Mouse (Mus musculus) cerebellum, adult 2 months (tissue): ENCODE data around the gene Alx3. TPM values are rescaled to one million over a fixed set of nuclear protein-coding genes. Genes with fewer than 3 reads are reported as not detected.

Experiments used
- DNase-seq, 2 experiments: peaks; one replicate each; pipeline ENCODE4 v3.0.0; 2021
- H3K27ac ChIP-seq: fragments of 200-500 bp; 2 replicates; pipeline ENCODE4 v1.5.1; 2012; ENCODE audit warnings: low read length, control low read depth, inconsistent platforms; ENCODE audit not compliant: insufficient read depth
- H3K27me3 ChIP-seq: fragments of 200-500 bp; 2 replicates; pipeline ENCODE4 v1.6.1; 2012; ENCODE audit warnings: inconsistent platforms, mild to moderate bottlenecking, low read length, moderate library complexity; ENCODE audit not compliant: control insufficient read depth, insufficient read depth
- H3K4me1 ChIP-seq: fragments of 200-500 bp; 2 replicates; pipeline ENCODE4 v1.6.1; 2011; ENCODE audit warnings: low read length; ENCODE audit not compliant: control insufficient read depth, insufficient read depth
- H3K4me3 ChIP-seq: fragments of 200-500 bp; replicated peaks from 2 replicates; pipeline ENCODE3; 2011; ENCODE audit warnings: mild to moderate bottlenecking, low read depth, low read length, control low read depth; ENCODE audit not compliant: insufficient read depth
- CTCF ChIP-seq: fragments of 200-500 bp; IDR thresholded peaks from 2 replicates; pipeline ENCODE4 v1.5.1; 2011; ENCODE audit warnings: low read depth, mild to moderate bottlenecking, control low read depth, low read length, moderate library complexity, borderline replicate concordance; ENCODE audit not compliant: insufficient read depth
- POLR2A ChIP-seq: fragments of 200-500 bp; IDR thresholded peaks from 2 replicates; pipeline ENCODE4 v1.6.1; 2011; ENCODE audit warnings: low read length, control low read depth, borderline replicate concordance; ENCODE audit not compliant: insufficient read depth
- WGBS: fragments of 180-500 bp; shearing (Covaris S2); methylation state at CpG from one replicate; pipeline ENCODE4 v1.1.7; 2018; 5-methylcytosine and 5-hydroxymethylcytosine counted together
- polyA plus RNA-seq: library from polyadenylated mRNA; depleted of rRNA; stranded (reverse); fragments of >200 nt; gene quantifications from 2 replicates; pipeline ENCODE4 v1.2.3, GENCODE M21; 2012

The Alx3 gene
- polyA plus RNA-seq, 1 experiment: 0.08 TPM

- Histone ChIP-seq H3K4me1 (no peaks in the 10 kb centered on the region; the same call in 1 of the 2 replicates), H3K4me3 (peak within 1 kb of the TSS; percentile 63), H3K27me3 (no peaks in the 10 kb centered on the region), H3K27ac (peak within 1 kb of the TSS; percentile 72)
- TF ChIP-seq POLR2A: no peak
- no peak for TF ChIP-seq CTCF
- peak in 1 of 2 experiments; percentile 63 for DNase-seq
- 1% methylated on average over 48 of the region's 48 CpGs for WGBS
Observed at GRCm38 (mm10) chr3:107630682-107631522, 36.1 kb downstream of the Alx3 start, which contains the start of gene Gm10961. Gm10961 (plus strand) TSS chr3:107631322.

GRCm38 (mm10) chr3:107631523-107631958 is 36.7 kb downstream of the Alx3 start, which contains the start of gene Strip1:
Strip1 (minus strand) TSS chr3:107631694.
- peak; percentile 94 to 96 for DNase-seq
- Histone ChIP-seq H3K27ac (peak within 1 kb of the TSS; percentile 72), H3K4me3 (peak within 1 kb of the TSS; percentile 63), H3K4me1 (no peaks in the 10 kb centered on the region; the same call in 1 of the 2 replicates), H3K27me3 (no peaks in the 10 kb centered on the region)
- WGBS: under 1% methylated on average over 35 of the region's 35 CpGs
- TF ChIP-seq CTCF (no peak), POLR2A (peak; percentile 88; the same call in 1 of the 2 replicates)

- Histone ChIP-seq H3K27ac (no peak overlapping the region), H3K27me3 (no peaks in the 10 kb centered on the region), H3K4me1 (no peaks in the 10 kb centered on the region; the same call in 1 of the 2 replicates), H3K4me3 (no peak overlapping the region)
- 95% methylated on average over 4 of the region's 4 CpGs for WGBS
- no peak for TF ChIP-seq POLR2A
- TF ChIP-seq CTCF: no peak
- DNase-seq: no peak
Observed at GRCm38 (mm10) chr3:107632786-107633185, 38.0 kb downstream of the Alx3 start.

GRCm38 (mm10) chr3:107633906-107634305 is 39.1 kb downstream of the Alx3 start:
- Histone ChIP-seq H3K4me1 (no peaks in the 10 kb centered on the region; the same call in 1 of the 2 replicates), H3K4me3 (no peak overlapping the region), H3K27ac (no peak overlapping the region), H3K27me3 (no peaks in the 10 kb centered on the region)
- no peak for TF ChIP-seq CTCF
- TF ChIP-seq POLR2A: no peak
- WGBS: 94% methylated on average over 9 of the region's 9 CpGs
- DNase-seq: no peak

- WGBS: 53% methylated on average over 8 of the region's 8 CpGs
- no peaks in the 10 kb centered on the region for H3K4me1 ChIP-seq
- H3K27ac ChIP-seq: no peak overlapping the region
- TF ChIP-seq POLR2A (no peak), CTCF (no peak)
- no peak for DNase-seq
- H3K4me3 ChIP-seq: no peak overlapping the region
- H3K27me3 ChIP-seq: no peaks in the 10 kb centered on the region
Observed at GRCm38 (mm10) chr3:107635836-107636235, 41.0 kb downstream of the Alx3 start.

GRCm38 (mm10) chr3:107636236-107636635 is 41.4 kb downstream of the Alx3 start:
- 68% methylated on average over 3 of the region's 3 CpGs for WGBS
- DNase-seq: no peak
- no peak for TF ChIP-seq POLR2A
- no peak for TF ChIP-seq CTCF
- Histone ChIP-seq H3K4me3 (no peak overlapping the region), H3K27me3 (no peaks in the 10 kb centered on the region), H3K4me1 (no peaks in the 10 kb centered on the region), H3K27ac (no peak overlapping the region)

- H3K27ac ChIP-seq: no peak overlapping the region
- no peaks in the 10 kb centered on the region for H3K27me3 ChIP-seq
- WGBS: 65% methylated on average over 5 of the region's 5 CpGs
- DNase-seq: no peak
- H3K4me1 ChIP-seq: no peaks in the 10 kb centered on the region
- TF ChIP-seq CTCF (no peak), POLR2A (no peak)
- no peak overlapping the region for H3K4me3 ChIP-seq
Observed at GRCm38 (mm10) chr3:107637606-107638172, 42.9 kb downstream of the Alx3 start.
